Mouse (Mus musculus) kidney, adult 9 months (tissue): ENCODE results near the gene Srsf1.

Source experiments
- DNase-seq: peaks from one replicate; pipeline ENCODE4 v3.0.0; 2022

The Srsf1 gene

DNA sequence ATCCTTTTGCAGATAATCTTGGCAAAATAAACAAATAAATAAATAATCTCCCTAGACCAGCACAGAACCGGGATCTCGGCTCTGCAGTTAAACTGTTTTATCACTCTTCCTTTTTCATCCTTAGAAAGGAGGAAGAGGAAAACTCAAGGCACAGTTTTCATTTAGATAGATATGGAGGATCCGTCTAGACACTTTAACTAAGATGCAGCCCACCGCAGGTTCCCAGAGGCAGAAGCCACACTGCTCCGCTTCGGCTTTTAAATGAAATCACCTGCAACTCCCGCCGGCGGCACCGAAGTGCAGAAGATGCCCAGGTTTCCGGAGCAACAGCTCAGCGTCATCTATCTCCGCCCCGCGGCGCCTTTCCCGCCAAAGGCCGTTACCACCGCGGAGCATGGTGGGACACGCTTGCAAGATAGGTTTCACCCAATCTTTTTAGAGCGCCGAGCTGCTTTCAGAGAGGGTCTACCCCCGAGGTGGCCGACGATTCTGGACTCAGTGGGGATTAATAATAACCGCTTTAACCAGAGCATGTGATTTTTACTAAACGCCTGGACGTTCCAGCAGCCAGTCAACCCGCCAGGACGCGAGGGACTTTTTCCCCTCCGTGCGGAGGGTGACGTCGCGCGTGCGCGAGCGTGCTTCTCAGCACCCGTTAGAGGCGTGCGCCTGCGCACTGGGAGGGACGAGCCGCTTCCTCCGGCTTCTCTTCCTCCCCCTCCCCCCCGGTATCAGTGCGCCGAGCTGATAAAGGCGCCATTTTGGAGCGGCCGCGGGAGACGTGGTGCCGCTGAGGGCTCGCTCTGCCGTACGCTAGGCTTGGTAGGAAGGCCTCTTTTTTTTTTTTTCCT, at the start of gene Srsf1:
TSS of gene Srsf1 (plus strand) at position 430 of the 851 bp plus-strand sequence.
- peak; percentile 98 for DNase-seq

- no peak for DNase-seq
Measured at GRCm38 (mm10) chr11:87999751-88000150, 47.4 kb upstream of the Srsf1 start.

- no peak for DNase-seq
Measured at GRCm38 (mm10) chr11:88002738-88003137, 44.4 kb upstream of the Srsf1 start.

GRCm38 (mm10) chr11:88004123-88004522, 43.0 kb upstream of the Srsf1 start:
- no peak for DNase-seq

- DNase-seq = no peak
Measured at GRCm38 (mm10) chr11:88008641-88009040, 38.5 kb upstream of the Srsf1 start.

DNA sequence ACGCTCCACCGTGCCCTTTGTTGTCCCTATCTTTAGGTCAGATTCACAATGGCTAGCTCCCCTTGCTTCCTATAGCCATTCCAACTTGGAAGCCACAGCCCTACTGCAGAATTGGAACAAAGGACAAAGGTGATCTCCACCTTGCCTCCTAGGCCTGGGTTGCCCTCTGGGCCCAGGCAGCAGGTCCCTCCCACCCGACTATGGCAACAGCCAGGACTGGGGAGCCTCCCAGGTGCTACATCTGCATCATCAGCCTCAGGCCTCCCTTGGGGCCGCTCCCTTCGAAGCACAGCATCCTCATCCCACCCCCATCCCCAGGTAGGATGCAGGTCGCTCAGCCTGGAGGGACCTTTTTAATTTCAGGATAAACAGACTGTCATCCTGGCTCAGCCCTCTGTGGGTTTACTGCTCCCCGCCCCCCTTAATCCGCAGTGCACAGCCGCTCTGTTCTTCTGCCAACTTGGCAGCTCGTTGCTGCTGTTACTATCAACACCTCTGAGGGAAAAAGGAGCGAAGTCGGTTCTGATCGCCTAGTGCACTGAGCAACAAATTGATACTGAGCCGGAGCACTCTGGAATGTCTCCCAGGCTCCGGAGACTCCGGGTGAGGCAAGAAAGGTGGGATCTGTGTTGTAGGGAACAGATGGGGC, 37.5 kb upstream of the Srsf1 start:
- DNase-seq = no peak

DNA sequence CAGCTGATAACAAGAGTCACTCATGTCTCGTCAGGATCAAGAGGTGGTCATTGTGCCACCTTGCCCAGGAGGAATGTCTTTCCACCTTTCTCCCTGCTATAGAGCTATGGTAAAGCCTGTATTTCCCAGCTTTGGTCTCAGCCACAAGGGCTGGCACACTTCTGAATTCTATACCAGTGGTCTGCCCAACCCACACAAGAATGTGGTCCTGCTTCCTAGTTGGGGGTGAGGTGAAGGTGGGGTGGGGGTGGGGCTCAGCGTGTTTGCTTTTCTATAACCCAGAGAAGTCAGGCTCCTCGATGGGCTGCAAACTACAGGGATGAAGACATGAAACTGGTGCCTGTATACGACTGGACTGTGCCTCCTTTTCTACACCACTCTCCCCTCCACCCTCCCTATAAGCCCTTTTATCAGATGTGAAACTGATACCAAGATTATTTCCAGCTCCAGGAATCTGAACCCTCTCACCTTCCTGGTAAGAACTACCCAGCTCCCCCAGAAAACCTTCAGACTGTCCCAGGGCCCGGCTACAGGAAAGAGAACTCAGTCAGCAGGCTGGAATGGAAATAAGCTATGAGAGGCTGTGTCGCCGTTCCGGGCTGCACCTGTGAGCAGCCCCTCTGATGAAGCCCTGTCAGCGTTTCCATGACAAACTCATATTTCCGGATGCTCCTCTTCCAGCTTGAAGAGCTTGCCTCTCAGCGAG, 35.8 kb upstream of the Srsf1 start:
- no peak for DNase-seq

- DNase-seq = no peak
Measured at GRCm38 (mm10) chr11:88011914-88012419, 35.2 kb upstream of the Srsf1 start.

DNA sequence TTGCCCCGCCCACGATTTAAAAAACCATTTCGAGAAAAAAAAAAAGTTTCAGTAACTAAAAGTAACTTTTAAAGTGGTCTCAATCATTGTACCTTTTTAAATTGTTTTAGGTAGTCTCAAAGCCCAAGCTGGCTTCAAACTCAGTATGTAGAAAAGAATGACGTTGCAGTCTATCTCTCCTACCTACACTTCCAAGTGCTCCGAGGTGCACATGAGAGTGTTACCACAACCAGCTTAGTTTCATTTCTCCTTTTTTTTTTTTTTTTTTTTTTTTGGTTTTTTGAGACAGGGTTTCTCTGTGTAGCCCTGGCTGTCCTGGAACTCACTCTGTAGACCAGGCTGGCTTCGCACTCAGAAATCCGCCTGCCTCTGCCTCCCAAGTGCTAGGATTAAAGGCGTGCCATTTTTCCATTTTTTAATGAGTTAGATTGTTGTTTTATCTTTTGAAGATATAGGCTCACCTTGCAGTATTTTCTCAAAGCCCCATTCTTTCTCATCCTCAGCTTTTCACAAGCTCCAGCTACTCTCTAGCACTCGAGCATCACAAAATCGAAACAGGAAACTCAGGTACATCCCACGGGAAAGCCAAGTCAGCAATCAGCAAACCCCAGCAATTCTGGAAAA, 34.4 kb upstream of the Srsf1 start:
- DNase-seq = no peak

DNA sequence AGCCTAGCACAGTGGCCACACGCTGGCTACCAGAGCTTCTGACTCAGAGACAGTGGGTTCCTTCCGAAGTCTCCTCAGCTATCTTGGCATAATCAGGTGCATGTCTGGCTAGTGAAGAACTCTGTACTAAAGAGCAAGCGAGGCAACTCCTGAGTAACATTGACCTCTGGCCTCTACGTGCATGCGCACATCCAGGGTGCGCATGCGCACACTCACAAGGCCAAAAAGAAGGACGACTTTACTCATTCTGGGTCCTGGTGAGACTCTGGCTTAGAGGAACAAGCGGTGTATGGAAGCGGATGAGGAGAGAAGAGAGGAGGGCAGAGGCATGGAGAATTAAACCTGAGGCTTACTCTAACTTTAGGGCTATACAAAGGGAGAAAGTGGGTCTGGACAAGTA, 33.5 kb upstream of the Srsf1 start:
- no peak for DNase-seq

DNA sequence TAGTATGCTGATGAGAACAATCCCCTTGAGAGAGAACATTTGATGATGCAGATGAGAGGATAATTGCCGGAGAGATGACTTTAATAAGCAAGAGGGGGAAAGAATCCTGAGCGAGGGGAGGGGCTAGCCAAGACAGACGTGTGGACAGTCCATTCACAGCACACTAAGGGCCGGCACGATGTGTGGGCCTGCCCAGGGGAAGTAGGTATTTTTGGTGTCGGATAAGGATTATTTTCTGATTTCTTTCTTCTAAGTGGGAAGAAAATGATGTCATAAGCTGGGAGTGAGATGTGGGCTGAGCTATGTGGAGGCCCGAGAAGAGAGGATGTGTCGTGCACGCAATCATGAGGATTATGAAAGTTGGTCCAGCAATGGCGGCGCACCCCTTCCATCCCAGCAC, 32.0 kb upstream of the Srsf1 start:
- no peak for DNase-seq

- no peak for DNase-seq
Measured at GRCm38 (mm10) chr11:88015795-88016194, 31.4 kb upstream of the Srsf1 start.

- no peak for DNase-seq
Measured at GRCm38 (mm10) chr11:88023933-88024332, 23.2 kb upstream of the Srsf1 start.

DNA sequence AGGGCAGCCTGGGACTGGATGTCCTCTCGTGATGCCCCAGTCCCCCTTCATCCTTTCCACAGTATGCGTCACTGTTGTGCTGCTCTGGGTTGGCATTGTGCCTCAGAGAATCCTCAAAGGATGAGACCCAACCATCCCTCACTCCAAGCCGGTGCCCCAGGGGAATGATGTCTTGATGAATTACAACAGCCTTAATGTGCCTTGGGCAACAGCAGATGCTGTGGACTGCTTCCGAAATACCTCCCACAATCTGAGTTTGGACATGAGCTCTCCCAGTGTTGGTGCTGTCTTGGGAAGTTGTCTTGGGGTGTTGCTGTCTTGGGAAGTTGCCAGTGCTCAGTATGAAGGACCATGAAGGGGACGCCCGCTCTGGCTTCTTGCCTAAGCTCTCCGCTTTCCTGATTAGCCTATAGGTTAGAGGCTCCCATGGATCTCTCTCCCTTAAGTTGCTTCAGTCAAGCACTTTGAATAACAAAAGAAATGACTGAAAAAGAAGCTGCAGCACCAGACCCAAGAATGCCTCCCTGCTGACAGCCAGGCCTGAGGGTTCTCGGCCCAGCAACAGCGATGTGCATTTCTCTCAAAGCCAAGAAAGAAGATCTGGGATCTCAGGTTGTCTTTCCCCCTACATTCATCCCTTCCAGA, 19.7 kb upstream of the Srsf1 start:
- no peak for DNase-seq

- no peak for DNase-seq
Measured at GRCm38 (mm10) chr11:88028193-88028684, 18.9 kb upstream of the Srsf1 start.

- DNase-seq = peak; percentile 58
Measured at GRCm38 (mm10) chr11:88030219-88030618, 17.0 kb upstream of the Srsf1 start.

- no peak for DNase-seq
Measured at GRCm38 (mm10) chr11:88030836-88031235, 16.3 kb upstream of the Srsf1 start.

- DNase-seq = no peak
Measured at GRCm38 (mm10) chr11:88031753-88032152, 15.4 kb upstream of the Srsf1 start.

GRCm38 (mm10) chr11:88035970-88036369, 11.2 kb upstream of the Srsf1 start:
- DNase-seq = no peak

DNA sequence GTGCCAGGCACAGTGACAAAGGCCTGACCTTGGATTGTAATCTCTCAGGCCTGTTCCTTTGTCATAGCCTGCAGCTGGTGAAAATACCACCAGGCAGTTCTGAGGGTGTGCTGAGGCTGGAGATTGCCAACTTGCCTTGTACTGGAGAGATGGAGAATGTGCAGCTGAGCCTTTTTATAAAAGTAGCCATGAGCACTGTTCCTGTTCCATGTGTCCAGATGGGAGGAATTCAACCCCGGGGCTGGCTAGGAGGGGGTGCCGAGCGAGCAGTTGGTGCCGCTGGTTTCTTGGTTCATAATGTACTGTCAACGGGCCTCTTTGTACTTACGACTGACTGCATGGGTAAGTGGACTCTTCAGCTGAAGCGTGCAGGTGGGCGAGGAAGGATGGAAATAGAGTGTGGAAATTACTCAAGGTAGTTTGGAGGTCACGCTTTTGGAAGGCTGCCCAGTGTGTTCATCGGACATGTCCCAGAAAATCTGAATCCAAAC, 10.4 kb upstream of the Srsf1 start:
- no peak for DNase-seq

- DNase-seq = no peak
Measured at GRCm38 (mm10) chr11:88037386-88037785, 9.8 kb upstream of the Srsf1 start.

- DNase-seq = no peak
Measured at GRCm38 (mm10) chr11:88039066-88039465, 8.1 kb upstream of the Srsf1 start.
